Mouse (Mus musculus) mouse trophoblast stem cell (cell line): Measurements from ENCODE around the gene Pir.

Experiments used
- in situ Hi-C, 2 experiments: fragments of 300-500 bp; cut with MseI, MboI; formaldehyde crosslinking; loops; 2 replicates in 1 of 2; 3 replicates in 1 of 2; pipeline ENCODE4 v1.15.1; 2025

Gene Pir

GRCm38 (mm10) chrX:164420518-164420917, 151.3 kb downstream of the Pir start:
- in situ Hi-C loops = no loop called here
